Comparison of ENCODE assay signal across 8 mouse cellular contexts in the genomic region with DNA sequence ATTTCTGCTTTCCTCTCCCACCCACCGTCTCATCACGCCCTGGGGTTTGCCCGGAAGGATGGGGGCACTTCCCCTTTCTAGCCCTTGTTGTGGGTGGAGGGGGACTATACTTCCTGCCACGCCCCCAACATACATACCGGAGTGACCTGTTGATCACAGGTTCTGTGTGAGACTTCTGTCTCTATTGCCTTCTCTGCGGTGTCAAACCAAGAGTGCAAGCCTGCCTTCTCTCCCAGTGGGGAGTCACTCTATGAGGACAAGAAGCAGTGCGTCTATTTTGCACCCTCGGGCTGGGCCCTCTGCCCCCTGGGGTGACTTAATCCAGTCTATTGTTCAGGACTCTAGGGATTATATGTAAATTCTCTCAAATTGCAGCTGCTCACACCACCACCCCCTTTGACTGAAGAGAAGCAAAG.
DNase-seq lines count a peak whose midpoint lies in the region; ATAC-seq lines count a peak whose summit lies in the region.

No protein-coding gene starts in this region.

- H3K4me2 ChIP-seq in midbrain, embryonic 15.5 days = no peak overlapping the region

- H3K9me3 ChIP-seq in midbrain, embryonic 15.5 days = no peaks in the 10 kb centered on the region

- no peaks in the 10 kb centered on the region for H3K36me3 ChIP-seq in midbrain, embryonic 15.5 days (replicated peaks)

- H3K27me3 ChIP-seq in midbrain, embryonic 15.5 days (replicated peaks) = no peaks in the 10 kb centered on the region

- no peak overlapping the region for H3K27ac ChIP-seq in midbrain, embryonic 15.5 days

- H3K9ac ChIP-seq in midbrain, embryonic 15.5 days = no peak overlapping the region

- ATAC-seq in inflammation-experienced regulatory T-cells, adult 6 months = peak; percentile 60
- ATAC-seq in midbrain, embryonic 15.5 days (replicated peaks) = peak; percentile 37; the same call in 1 of the 2 replicates

- DNase-seq in CD4-positive helper T cell, adult 2 months (ENCODE audit: low read depth, low spot score) = peak; percentile 30
- DNase-seq in MEL-GATA-1-ER (ENCODE audit: extremely low read depth, low read depth) = peak; percentile 72
- peak; percentile 74 for DNase-seq in thymus, postnatal 14 days
- DNase-seq in testis, postnatal 10 days (ENCODE audit: low spot score) = no peak
- no peak for DNase-seq in layer of hippocampus, adult 11-12 months (ENCODE audit: low spot score)
- DNase-seq in gastrocnemius, adult 18-20 months (ENCODE audit: low spot score) = no peak

- H3K4me1 ChIP-seq in midbrain, embryonic 15.5 days = peaks cover 20% of the 10 kb centered on the region

- no peak overlapping the region for H3K4me3 ChIP-seq in midbrain, embryonic 15.5 days

- 1% methylated on average over 8 of the region's 8 CpGs for WGBS in midbrain, embryonic 15.5 days

Comparison
In these comparisons a context has a peak if more than half of its experiments do, and no peak if none do; other contexts are left out.
1. DNase-seq: peak in CD4-positive helper T cell, adult 2 months (single experiment), MEL-GATA-1-ER (single experiment) and thymus, postnatal 14 days (single experiment); none in testis, postnatal 10 days (single experiment), layer of hippocampus, adult 11-12 months (single experiment) and gastrocnemius, adult 18-20 months (single experiment).